Mouse (Mus musculus): ENCODE data around the gene Sectm1b. TPM values are rescaled to one million over a fixed set of nuclear protein-coding genes. Genes with fewer than 3 reads are reported as not detected.
"Not testable (repeated sequence)": the region's sequence is repeated elsewhere in the genome, so short reads cannot be mapped to it uniquely, and the experiment has no call there.

Sectm1b gene
- not detected in 2 replicates for polyA plus RNA-seq (2015; fragmentation: Nextera tagmentation; extraction: Ambion mirVana)

DNA sequence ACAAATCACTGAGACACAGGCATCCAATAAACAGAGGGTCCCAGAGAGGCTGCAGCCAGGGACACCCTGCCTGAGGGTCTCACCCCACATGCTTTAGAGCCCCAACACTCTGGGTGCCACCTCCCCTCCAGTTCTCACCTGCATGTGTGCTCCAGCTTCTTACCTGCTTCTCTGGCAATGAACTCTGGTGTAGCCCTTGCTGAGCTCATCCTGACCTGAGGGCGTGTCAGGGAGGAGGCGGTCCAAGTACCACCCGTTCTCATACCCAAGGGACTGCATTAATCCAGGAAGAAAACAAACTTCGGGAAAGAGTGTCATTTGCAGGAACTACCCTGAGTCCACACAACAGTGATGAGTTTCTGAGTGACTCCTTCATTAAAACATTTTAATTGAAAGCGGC, at the start of gene Sectm1b:
Gene Sectm1b, minus strand, starts transcription at position 191 of the 400 bp plus-strand sequence.
- H3K4me3 ChIP-seq, result no peak within 1 kb of the TSS
- no peak within 1 kb of the TSS for H3K27ac ChIP-seq
- WGBS, result 73% methylated on average over 5 of the region's 5 CpGs

DNA sequence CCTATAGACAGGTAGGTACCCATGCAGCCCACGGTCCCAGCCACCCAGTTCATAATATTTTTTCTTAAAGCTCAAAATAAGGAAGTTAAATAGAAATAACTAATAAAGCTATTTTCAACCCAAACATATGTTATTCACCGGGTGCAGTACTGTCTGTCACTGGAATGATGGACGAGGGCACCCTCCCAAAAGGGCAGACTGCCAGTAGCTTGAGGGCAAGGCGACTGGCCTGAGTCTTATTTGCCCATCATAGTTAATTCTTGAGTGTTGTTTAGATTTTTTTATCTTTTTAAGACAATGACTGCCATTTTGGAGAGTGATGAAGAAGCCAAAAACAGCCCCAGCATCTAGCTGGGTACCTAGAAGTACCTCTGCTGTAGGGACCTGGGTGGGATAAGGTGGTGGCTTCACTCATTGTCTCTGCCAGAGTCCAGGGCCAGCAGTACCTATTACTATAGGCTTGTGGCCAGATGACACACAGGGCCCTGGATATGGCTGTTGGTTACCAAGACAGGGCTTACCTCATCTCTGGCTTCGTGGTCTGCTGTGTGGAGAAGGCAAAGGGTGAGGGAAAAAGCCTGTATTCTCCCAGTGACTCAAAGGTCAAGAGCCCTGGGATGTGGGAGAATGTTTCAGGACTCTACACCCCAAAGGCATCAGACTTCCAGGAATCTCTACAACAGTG, 48.9 kb upstream of the Sectm1b start:
- no peak for ATAC-seq (replicated peaks; ENCODE audit: insufficient number of reproducible peaks, insufficient read depth, low FRiP score, low read depth)
- no peaks in the 10 kb centered on the region; the same call in none of the 2 replicates for H3K27me3 ChIP-seq
- H3K9me3 ChIP-seq (replicated peaks), result no peaks in the 10 kb centered on the region
- WGBS, result 66% methylated on average over 5 of the region's 5 CpGs
- no peak overlapping the region for H3K4me2 ChIP-seq
- peaks cover 34% of the 10 kb centered on the region for H3K4me1 ChIP-seq (replicated peaks)
- H3K36me3 ChIP-seq, result no peaks in the 10 kb centered on the region
- H3K9ac ChIP-seq, result no peak overlapping the region
- H3K4me3 ChIP-seq, result no peak overlapping the region
- no peak overlapping the region for H3K27ac ChIP-seq

More for the DNA sequence above, at the start of gene Sectm1b:
- H3K27me3 ChIP-seq, result peaks cover 7% of the 10 kb centered on the region; the same call in 1 of the 2 replicates
- no peaks in the 10 kb centered on the region for H3K9me3 ChIP-seq (replicated peaks)
- H3K4me2 ChIP-seq, result no peak within 1 kb of the TSS
- no peak within 1 kb of the TSS for H3K9ac ChIP-seq
- peaks cover 7% of the 10 kb centered on the region for H3K4me1 ChIP-seq (replicated peaks)
- no peak for ATAC-seq (replicated peaks; ENCODE audit: insufficient number of reproducible peaks, insufficient read depth, low FRiP score, low read depth)
- no peaks in the 10 kb centered on the region for H3K36me3 ChIP-seq

DNA sequence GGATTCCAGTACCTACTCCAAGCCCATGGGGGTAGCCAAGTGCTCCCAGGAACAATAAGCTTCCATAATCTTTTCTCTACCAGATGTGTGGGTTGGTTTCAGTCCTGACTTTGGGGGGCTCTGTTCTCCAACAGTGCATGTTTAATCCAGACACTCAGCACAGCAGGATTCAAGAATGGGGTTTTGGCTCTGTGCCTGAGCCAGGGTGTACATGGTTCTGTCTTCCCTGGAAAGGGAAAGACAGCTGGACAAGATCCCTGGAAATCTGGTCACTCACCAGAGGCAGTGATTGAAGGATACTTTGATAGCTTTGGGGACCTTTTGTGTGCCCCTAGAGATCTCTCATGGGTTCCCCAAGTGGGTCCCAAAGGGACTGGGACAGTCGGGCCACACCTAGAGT, 48.2 kb upstream of the Sectm1b start:
- Histone ChIP-seq H3K27me3 (no peaks in the 10 kb centered on the region; the same call in none of the 2 replicates), H3K4me1 (replicated peaks) (peaks cover 34% of the 10 kb centered on the region), H3K9ac (no peak overlapping the region), H3K4me2 (no peak overlapping the region), H3K4me3 (no peak overlapping the region), H3K9me3 (replicated peaks) (no peaks in the 10 kb centered on the region), H3K36me3 (no peaks in the 10 kb centered on the region), H3K27ac (no peak overlapping the region)
- WGBS, result 79% methylated on average over 1 of the region's 1 CpGs
- ATAC-seq (replicated peaks; ENCODE audit: insufficient number of reproducible peaks, insufficient read depth, low FRiP score, low read depth), result no peak

DNA sequence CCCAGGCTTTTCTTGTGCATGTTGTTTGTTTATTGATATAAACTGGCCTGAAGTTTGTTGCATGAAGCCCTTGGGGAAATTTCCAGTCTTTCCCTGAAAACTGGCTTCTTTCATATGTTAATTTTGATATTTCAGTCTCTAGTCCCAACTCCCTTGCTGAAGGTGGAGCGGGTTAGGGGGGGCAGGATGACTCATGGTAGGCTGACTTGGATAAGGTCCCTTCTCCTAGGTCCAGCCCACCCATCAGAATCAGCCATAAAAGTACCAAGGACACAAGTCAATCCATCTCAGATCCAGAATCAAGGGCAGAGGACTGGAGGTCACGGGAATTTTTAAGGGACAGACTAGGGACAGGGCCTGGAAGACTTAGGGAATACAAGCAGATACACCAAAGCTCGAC, 47.7 kb upstream of the Sectm1b start:
- 82% methylated on average over 3 of the region's 3 CpGs for WGBS
- Histone ChIP-seq H3K9me3 (replicated peaks) (no peaks in the 10 kb centered on the region), H3K9ac (no peak overlapping the region), H3K27ac (no peak overlapping the region), H3K36me3 (no peaks in the 10 kb centered on the region), H3K4me1 (replicated peaks) (peaks cover 34% of the 10 kb centered on the region), H3K4me3 (no peak overlapping the region), H3K27me3 (no peaks in the 10 kb centered on the region; the same call in 1 of the 2 replicates), H3K4me2 (no peak overlapping the region)
- ATAC-seq (replicated peaks; ENCODE audit: insufficient number of reproducible peaks, insufficient read depth, low FRiP score, low read depth), result no peak

DNA sequence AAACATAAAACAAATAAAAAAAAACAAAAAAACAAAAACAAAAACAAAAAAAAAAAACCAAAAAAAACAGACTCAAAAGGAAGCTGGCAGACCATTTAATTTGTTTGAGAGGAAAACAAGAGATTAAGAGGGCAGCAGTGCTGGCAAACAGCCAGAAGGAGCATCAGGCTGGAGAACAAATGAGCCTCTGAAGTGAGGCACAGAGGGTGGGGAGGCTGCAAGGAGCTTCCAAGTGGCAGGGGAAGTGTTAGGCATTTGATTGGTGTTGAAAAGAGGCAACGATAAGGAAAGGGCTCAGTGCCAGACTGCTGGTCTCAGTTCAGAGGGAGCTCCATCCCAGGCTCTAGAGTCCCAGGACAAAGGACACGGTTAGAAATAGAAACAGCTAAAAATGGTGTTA, 46.6 kb upstream of the Sectm1b start:
- 5% methylated on average over 2 of the region's 2 CpGs for WGBS

DNA sequence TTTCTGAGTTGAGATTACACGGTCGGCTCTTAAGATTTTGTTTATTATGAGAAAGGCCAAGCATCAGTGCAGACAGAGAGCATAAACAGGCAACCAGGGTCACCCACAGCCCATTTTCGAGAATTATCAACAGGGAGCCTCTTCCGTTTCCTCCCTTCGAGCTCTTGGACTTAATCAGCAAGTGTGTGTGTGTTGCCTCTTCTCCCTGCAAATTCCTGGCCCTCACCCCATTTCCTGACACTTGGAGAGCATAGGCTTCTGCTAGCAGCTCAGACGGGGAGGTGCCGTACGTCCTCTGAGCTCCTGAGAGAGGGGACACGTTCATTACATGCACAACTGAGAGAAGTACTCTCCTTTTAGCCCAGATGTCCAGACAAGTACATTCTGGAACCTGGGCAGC, 44.7 kb upstream of the Sectm1b start:
- Histone ChIP-seq H3K4me3 (no peak overlapping the region), H3K36me3 (no peaks in the 10 kb centered on the region)
- peak; percentile 68 for ATAC-seq (replicated peaks; ENCODE audit: insufficient number of reproducible peaks, insufficient read depth, low FRiP score, low read depth)

More for the DNA sequence above, 46.6 kb upstream of the Sectm1b start:
- Histone ChIP-seq H3K9me3 (replicated peaks) (no peaks in the 10 kb centered on the region), H3K27ac (no peak overlapping the region), H3K36me3 (no peaks in the 10 kb centered on the region), H3K27me3 (no peaks in the 10 kb centered on the region; the same call in 1 of the 2 replicates), H3K4me2 (no peak overlapping the region), H3K4me3 (no peak overlapping the region), H3K9ac (no peak overlapping the region), H3K4me1 (replicated peaks) (peaks cover 34% of the 10 kb centered on the region)
- ATAC-seq (replicated peaks; ENCODE audit: insufficient number of reproducible peaks, insufficient read depth, low FRiP score, low read depth), result peak; percentile 91

DNA sequence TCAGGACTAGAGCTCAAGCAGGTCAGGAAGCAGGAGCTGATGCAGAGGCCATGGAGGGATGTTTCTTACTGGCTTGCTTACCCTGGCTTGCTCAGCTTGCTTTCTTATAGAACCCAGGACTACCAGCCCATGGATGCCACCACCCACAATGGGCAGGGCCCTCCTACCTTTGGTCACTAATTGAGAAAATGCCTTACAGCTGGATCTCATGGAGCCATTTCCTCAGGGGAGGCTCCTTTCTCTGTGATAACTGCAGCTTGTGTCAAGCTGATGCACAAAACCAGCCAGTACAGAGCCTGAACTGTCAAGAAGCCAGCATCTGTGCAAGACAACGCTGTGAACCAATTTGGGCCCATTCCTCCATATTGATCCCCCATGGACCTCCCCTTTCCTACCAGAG, 43.9 kb upstream of the Sectm1b start:
- ATAC-seq (replicated peaks; ENCODE audit: insufficient number of reproducible peaks, insufficient read depth, low FRiP score, low read depth); H3K9me3 ChIP-seq (replicated peaks); H3K36me3 ChIP-seq; H3K4me3 ChIP-seq; H3K4me2 ChIP-seq; H3K9ac ChIP-seq; H3K27me3 ChIP-seq: not testable (repeated sequence)
- Histone ChIP-seq H3K27ac (peak overlapping the region; percentile 56; the same call in 1 of the 2 replicates), H3K4me1 (replicated peaks) (peaks cover 34% of the 10 kb centered on the region)
- 86% methylated on average over 1 of the region's 1 CpGs for WGBS

More for the DNA sequence above, 44.7 kb upstream of the Sectm1b start:
- Histone ChIP-seq H3K9ac (no peak overlapping the region), H3K9me3 (replicated peaks) (no peaks in the 10 kb centered on the region), H3K4me1 (replicated peaks) (peaks cover 34% of the 10 kb centered on the region), H3K27ac (peak overlapping the region; percentile 56), H3K27me3 (no peaks in the 10 kb centered on the region), H3K4me2 (no peak overlapping the region)
- WGBS, result 19% methylated on average over 9 of the region's 9 CpGs

DNA sequence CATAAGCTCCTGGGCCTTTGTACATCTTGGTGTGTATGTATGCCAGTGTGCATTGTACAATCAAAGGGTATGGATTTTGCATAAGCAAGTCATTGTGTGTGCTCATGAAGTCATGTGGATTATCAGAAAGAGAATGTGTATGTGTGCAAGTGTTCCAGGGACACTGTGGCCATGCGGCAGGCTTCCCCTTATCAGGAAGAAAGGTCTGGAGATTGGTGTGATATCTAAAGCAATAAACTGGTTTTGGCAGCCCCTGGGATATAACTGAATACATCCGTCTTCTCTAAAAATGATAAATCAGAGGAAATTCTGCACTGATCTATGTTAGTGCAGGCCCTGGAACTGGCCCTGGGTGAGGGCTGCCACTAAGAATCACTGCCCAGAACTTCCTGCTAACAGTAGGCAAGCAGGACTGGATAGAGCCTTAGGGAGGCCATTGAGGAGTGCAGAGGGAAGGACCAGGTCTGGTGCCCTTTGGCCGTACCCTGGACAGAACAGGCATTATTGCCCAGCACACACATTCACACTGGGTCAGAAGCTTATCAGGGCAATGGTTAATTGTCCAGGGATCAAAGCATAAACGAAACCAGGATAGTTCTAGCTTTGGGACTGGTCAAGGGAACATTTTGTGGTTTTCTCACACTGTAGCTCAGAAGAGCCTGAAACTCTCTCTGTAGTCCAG, 37.9 kb upstream of the Sectm1b start:
- Histone ChIP-seq H3K9ac (no peak overlapping the region), H3K27ac (no peak overlapping the region), H3K27me3 (no peaks in the 10 kb centered on the region), H3K36me3 (no peaks in the 10 kb centered on the region), H3K4me3 (no peak overlapping the region), H3K9me3 (replicated peaks) (no peaks in the 10 kb centered on the region), H3K4me1 (replicated peaks) (peaks cover 4% of the 10 kb centered on the region), H3K4me2 (no peak overlapping the region)
- ATAC-seq (replicated peaks; ENCODE audit: insufficient number of reproducible peaks, insufficient read depth, low FRiP score, low read depth), result no peak
- 74% methylated on average over 4 of the region's 4 CpGs for whole genome bisulfite sequencing

DNA sequence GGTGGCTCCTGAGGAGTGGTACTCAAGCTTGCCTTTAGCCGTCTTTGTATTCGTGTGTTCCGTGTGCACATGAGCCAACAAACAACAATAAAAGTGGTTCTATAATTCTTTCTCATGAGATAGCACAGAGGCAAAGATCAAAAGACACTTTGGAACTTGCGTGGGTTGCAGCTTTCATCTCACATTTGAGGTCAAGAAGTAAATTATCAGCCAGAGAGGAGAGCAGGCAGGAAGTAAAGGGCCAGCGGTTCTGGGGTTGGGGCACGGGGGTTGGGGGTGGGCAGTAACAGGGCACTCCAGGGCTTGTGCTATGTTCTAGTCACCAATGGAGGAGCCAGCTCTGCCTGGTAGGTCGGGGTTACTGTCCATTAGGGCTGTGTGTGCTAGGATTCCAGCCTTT, 37.3 kb upstream of the Sectm1b start:
- ATAC-seq (replicated peaks; ENCODE audit: insufficient number of reproducible peaks, insufficient read depth, low FRiP score, low read depth), result no peak
- no peaks in the 10 kb centered on the region for H3K9me3 ChIP-seq (replicated peaks)
- 62% methylated on average over 7 of the region's 7 CpGs for WGBS

DNA sequence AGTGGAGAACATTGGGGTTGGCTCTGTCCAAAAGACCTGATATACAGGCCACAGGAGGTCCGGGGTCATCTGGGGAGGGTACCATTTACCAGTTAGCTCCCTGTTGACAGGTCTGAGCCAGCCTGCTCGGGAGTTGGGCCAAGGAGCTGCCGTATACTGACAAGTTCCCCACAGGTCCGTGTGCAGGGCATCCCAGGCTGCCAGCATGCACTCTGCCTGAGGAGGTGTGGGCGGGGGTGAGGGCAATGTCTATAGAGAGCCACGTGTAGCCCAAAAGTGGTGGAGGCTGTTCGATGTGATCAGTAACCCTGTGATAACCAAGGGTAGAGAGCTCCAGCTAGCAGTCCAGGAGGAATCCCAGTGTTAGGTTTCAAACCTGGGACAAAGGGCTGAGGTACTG, 36.4 kb upstream of the Sectm1b start:
- H3K9me3 ChIP-seq (replicated peaks), result no peaks in the 10 kb centered on the region
- H3K36me3 ChIP-seq, result no peaks in the 10 kb centered on the region
- H3K9ac ChIP-seq, result no peak overlapping the region
- H3K4me2 ChIP-seq, result no peak overlapping the region
- WGBS, result 46% methylated on average over 7 of the region's 7 CpGs
- no peak overlapping the region for H3K4me3 ChIP-seq
- peak; percentile 39; the same call in 1 of the 2 replicates for ATAC-seq (replicated peaks; ENCODE audit: insufficient number of reproducible peaks, insufficient read depth, low FRiP score, low read depth)
- no peaks in the 10 kb centered on the region for H3K27me3 ChIP-seq
- no peak overlapping the region for H3K27ac ChIP-seq
- peaks cover 4% of the 10 kb centered on the region for H3K4me1 ChIP-seq (replicated peaks)

More for the DNA sequence above, 37.3 kb upstream of the Sectm1b start:
- Histone ChIP-seq H3K4me1 (replicated peaks) (peaks cover 4% of the 10 kb centered on the region), H3K36me3 (no peaks in the 10 kb centered on the region), H3K9ac (no peak overlapping the region), H3K27me3 (no peaks in the 10 kb centered on the region), H3K27ac (no peak overlapping the region), H3K4me2 (no peak overlapping the region), H3K4me3 (no peak overlapping the region)

DNA sequence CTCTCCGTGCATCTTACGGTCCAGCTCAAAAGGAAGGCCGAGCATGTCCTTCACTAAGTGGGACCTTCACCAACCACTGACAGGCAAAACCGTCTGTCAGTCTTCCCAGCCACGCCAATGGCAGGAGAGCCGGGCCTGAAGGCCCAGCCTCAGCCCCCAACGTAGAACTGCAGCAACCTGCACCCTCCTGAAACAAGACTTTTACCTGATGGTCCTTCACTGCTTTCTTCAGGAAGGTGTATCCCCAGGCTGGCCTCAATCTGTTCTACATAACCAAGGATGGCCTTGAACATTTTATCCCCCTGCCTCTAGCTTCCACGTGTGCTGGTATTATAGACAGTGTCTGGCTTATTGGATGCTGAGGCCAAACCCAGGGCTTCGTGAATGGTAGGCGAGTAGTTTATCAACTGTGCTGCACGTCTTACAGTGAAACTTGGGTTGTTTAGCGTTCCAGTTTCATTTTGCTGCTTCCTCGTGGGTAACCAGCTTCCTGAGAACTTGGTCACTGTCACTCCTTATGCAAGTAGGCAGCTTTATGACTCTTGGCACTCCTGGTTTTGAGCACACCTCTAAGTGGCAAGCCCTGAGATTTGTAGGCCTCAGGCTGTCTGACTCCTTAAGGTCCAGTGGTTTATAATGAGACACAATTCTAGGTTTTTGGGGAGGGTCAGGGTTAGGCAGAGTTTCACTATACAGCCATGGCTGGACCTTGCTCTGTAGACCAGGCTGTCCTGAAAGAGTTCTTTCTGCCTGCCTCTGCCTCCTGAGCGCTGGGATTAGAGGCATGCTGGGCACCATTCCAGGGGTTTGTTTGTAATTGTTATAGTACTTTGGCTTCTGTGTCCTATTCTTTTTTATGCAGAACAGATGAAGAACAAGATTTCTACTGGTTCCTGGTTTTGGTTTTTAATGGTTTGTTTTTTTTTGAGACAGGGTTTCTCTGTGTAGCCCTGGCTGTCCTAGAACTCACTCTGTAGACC, 29.5 kb upstream of the Sectm1b start:
- no peak overlapping the region for H3K4me2 ChIP-seq
- H3K27me3 ChIP-seq, result no peaks in the 10 kb centered on the region
- no peak overlapping the region for H3K4me3 ChIP-seq
- 0 out of 2 replicates have a peak, but pooled peaks cover 4% of the 10 kb centered on the region for H3K4me1 ChIP-seq (replicated peaks)
- H3K9me3 ChIP-seq (replicated peaks), result no peaks in the 10 kb centered on the region
- 87% methylated on average over 14 of the region's 14 CpGs for WGBS
- no peak overlapping the region for H3K27ac ChIP-seq
- no peak overlapping the region for H3K9ac ChIP-seq
- ATAC-seq (replicated peaks; ENCODE audit: insufficient number of reproducible peaks, insufficient read depth, low FRiP score, low read depth), result no peak
- H3K36me3 ChIP-seq, result no peaks in the 10 kb centered on the region
